Mouse (Mus musculus) induced T-regulatory cell, adult 2 months (primary cell): ENCODE results near the gene Prr18.

Experiments used
- DNase-seq: peaks from one replicate; pipeline ENCODE4 v3.0.0-alpha.2; 2012; ENCODE audit warnings: low read depth

Prr18 gene

GRCm38 (mm10) chr17:8388990-8389789 is 51.9 kb downstream of the Prr18 start:
- DNase-seq = peak; percentile 74

- no peak for DNase-seq
Measured at GRCm38 (mm10) chr17:8389790-8390095, 52.5 kb downstream of the Prr18 start.

GRCm38 (mm10) chr17:8390487-8390886 is 53.2 kb downstream of the Prr18 start:
- no peak for DNase-seq
